Mouse (Mus musculus): Measurements from ENCODE around the gene Mapk8ip1. TPM values are rescaled to one million over a fixed set of nuclear protein-coding genes. Genes with fewer than 3 reads are reported as not detected.

Gene Mapk8ip1
- total RNA-seq, 2 experiments from 2014 or later: 3.0 to 3.9 TPM

DNA sequence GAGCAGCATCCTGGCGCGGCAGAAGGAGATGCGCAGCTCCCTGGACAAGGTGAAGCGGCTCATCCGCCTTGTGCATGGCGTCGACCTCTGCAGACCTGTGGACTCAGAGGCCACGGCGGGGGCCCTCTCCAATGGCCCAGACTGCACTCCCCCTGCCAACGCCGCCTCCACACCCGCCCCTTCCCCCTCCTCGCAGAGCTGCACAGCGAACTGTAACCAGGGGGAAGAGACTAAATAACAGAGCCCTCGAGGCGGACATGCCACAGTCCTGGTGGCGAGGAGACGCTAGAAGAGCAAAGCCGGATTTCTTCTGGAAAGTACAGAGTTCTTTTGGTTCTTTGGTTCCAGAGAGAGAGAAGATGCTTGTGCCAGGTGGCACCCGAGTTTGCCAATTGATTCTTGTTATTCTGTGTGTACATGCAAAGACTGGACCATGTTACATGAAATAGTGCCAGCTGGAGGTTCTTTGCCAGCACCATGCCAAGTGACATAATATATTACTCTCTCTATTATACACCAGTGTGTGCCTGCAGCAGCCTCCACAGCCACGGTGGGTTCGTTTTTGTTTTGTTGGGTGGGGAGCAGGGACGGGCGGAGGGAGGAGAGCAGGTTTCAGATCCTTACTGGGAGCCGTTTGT is 40.8 kb downstream of the Mapk8ip1 start:
- Histone ChIP-seq H3K27ac (no peak overlapping the region), H3K4me3 (no peak overlapping the region)
- TF ChIP-seq CTCF (IDR thresholded peaks at IDR 0.05): no peak
- DNase-seq: no peak
- intact Hi-C loops (cut with DNase I): no loop called here

DNA sequence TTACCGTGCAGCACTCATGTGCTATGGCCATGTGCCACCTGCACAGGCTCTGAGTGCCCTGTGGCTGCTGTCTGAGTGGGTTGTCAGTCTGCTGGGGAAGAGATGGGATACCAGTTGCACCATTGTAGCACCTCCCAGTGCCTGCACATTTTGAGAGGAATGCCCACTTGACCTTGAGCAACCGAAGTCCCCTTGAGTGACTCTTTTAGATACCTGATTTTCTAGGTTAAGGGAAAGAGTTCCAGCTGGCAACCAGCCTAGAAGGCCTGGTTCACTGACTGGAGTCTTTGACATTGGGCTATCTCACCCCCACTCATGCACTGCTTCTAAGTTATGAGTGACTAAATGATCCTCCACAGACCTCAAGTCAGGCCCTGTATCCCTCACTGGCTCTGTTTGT is 41.8 kb downstream of the Mapk8ip1 start:
- no peak overlapping the region for H3K27ac ChIP-seq
- intact Hi-C loops (cut with DNase I): no loop called here
- DNase-seq: no peak
- TF ChIP-seq CTCF (IDR thresholded peaks at IDR 0.05): no peak
- H3K4me3 ChIP-seq: no peak overlapping the region

DNA sequence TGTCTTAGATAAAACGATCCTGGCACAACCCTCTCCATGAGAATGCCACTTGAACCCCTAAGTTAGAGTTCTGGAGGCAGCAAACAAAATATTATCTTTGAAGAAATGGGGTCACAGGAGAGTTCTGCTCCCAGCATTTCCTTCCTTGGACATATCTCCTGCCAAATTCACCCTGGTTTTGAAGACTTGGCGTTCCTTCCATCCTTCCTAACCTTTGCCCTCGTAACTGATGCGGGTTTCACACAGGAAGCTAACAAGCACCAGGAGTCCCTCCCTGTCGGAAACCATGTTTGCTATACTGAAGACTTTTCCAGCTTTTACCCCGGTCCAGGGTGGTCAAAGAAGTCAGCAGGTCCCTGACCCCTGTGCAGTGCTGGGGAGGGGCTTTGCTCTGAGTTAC is 46.8 kb downstream of the Mapk8ip1 start:
- intact Hi-C loops (cut with DNase I): loop anchor here (5.0 kb wide), 1 partner anchor 83 kb away; no protein-coding TSS in a partner anchor
- no peak overlapping the region for H3K4me3 ChIP-seq
- no peak for DNase-seq
- no peak for TF ChIP-seq CTCF (IDR thresholded peaks at IDR 0.05)
- no peak overlapping the region for H3K27ac ChIP-seq

DNA sequence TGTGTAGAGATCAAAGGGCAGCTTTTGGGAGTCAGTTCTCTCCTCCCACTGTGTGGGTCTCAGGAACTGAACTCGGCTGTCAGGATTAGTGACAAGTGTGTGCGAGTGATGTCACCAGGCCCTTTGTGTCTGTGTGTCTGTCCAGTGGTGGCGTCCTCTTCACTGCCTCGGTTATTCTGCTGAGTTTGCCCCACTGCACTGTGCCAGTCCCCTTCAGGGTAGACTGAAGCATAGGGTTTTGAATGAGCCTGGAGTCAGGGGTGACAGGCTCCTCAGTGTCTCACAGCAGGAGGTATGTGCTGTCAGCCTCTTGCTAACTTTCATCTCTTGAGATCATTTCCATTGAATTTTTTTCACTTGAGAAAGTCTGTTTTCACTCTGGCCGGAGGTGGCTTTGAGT is 47.7 kb downstream of the Mapk8ip1 start:
- intact Hi-C loops (cut with DNase I): loop anchor here (5.0 kb wide), 1 partner anchor 84 kb away; no protein-coding TSS in a partner anchor
- TF ChIP-seq CTCF (IDR thresholded peaks at IDR 0.05): no peak
- H3K27ac ChIP-seq: no peak overlapping the region

DNA sequence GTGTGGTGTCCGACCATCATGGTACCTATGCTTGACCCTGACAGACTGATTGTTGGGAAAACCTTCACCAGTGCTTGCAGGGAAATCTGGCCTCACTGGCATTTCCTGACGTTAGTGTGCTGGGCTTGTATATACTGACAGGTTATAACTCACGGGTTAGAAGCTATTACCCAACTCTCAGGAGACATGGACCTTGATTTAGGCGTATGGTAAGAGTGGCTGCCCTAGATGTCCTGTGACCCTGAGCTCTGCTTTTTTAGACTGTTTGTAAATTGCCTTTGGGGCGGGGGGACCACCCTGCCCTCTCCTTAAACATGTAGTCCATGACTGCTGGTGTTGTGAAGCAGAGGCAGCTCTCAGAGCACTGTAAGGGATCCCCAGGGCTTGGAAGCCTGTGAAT is 50.4 kb downstream of the Mapk8ip1 start:
- intact Hi-C loops (cut with DNase I): loop anchor here (5.0 kb wide), 1 partner anchor 87 kb away; no protein-coding TSS in a partner anchor
- no peak for TF ChIP-seq CTCF (IDR thresholded peaks at IDR 0.05)
- Histone ChIP-seq H3K4me3 (no peak overlapping the region), H3K27ac (peak overlapping the region; percentile 83)
- DNase-seq: no peak

More for the DNA sequence above, 47.7 kb downstream of the Mapk8ip1 start:
- DNase-seq: no peak
- H3K4me3 ChIP-seq: no peak overlapping the region

DNA sequence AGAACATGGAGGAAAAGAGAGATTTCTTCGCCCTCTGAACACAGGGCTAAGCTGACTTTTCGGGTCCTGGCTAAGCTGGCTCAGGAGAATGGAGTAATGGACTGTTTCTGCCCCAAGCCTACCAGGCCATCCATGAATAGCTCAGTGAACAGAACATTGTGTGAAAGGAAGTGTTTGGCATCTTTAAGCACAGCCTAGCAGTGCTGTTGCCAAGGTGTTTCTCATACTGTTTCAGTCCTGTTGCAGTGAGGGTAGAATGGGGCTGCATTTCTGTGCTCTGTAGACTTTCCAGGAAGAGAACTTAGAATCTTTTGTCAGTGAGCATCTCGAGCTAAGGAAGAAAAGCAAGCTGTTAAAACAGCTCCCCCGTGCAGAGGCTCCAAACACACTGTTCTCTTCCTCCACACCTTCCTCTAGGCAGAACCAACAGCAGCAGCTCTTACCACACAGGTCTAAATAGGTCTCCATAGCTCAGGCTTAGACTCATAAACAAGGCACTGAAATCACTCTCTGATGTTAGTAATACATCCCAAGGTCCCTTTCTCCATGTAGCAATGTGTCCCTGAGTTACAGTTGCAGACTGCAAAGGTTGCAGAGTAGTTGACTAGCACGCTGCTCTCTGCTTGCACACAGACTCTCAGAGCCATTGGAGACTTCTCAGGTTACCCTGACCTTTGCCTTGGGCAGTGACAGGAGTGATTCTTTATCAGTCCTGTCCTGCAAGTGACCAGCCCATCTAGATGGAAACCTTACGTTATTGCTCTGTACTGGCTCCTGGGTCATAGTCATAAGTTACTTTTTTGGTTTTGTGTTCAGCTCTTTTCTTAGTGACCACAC is 51.3 kb downstream of the Mapk8ip1 start:
- no peak overlapping the region for H3K4me3 ChIP-seq
- TF ChIP-seq CTCF (IDR thresholded peaks at IDR 0.05): no peak
- peak; percentile 61 for DNase-seq
- intact Hi-C loops (cut with DNase I): loop anchor here (5.0 kb wide), 1 partner anchor 87 kb away; no protein-coding TSS in a partner anchor
- peak overlapping the region; percentile 83 for H3K27ac ChIP-seq

DNA sequence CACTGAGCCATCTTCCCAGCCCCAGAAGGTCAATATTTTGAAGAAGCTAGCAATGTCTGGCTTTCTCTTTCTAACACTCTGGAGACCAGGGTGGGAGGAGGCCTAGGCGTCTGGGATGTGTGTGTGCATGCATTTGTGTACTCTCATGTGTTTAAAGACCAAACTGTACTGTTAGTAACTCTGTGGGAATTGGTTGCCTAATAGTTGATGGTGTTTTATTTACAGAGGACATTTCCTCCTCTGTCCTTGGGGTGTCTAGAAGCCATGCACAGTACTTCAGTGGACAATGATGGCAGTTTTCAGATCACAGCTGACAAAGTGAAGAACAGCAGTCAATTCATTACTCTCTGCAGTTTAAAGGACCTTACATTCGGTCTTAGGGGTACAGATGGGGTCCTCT is 53.9 kb downstream of the Mapk8ip1 start:
- no peak for DNase-seq
- TF ChIP-seq CTCF (IDR thresholded peaks at IDR 0.05): no peak
- intact Hi-C loops (cut with DNase I): no loop called here
- Histone ChIP-seq H3K27ac (no peak overlapping the region), H3K4me3 (no peak overlapping the region)

DNA sequence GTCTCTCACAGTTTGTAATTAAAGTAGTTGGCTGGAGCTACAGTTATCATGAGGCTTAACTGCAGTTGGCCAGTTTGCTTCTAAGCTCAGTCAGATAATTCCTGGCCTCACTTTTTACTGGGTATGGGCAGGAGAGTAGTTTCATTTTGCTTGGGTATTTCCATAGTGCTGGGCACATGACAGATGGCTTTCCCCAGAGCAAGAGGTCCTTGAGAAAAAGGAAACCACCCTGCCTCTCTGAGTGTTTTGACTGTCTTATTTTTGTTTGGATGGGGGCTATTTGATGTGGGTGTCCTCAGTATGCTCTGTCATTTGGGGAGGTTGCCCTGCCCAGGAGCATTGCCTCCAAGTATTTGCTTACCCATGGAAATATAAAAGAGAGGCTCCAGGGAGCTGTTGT is 58.6 kb downstream of the Mapk8ip1 start:
- DNase-seq: no peak
- no peak for TF ChIP-seq CTCF (IDR thresholded peaks at IDR 0.05)
- intact Hi-C loops (cut with DNase I): no loop called here
- Histone ChIP-seq H3K4me3 (no peak overlapping the region), H3K27ac (no peak overlapping the region)

Small RNA genes lying within 50 kb of the gene (microRNA-seq; reads per million reads assigned to microRNA genes)
- gene Mir7000: not detected

Other genes with a start within 250 kb of the Mapk8ip1 start
- gene Pex16, start 26.6 kb downstream of the Mapk8ip1 start, total RNA-seq (2021): 10 to 100 TPM; 15.9 to 19.5 TPM
- gene Large2, start 26.4 kb downstream of the Mapk8ip1 start, total RNA-seq (2021): under 1 TPM in 1 of 2 experiments, not detected in 1; 0.64 TPM
- gene 1700029I15Rik, start 18.7 kb downstream of the Mapk8ip1 start, total RNA-seq (2021): 1 to 10 TPM in 1 of 2 experiments, under 1 TPM in 1; 0.69 to 1.1 TPM
- gene Cry2, start 32.8 kb upstream of the Mapk8ip1 start, total RNA-seq (2021): 10 to 100 TPM; 12.5 to 26.8 TPM
- 1 to 10 TPM; 4.9 to 5.1 TPM for gene Slc35c1, start 59.3 kb upstream of the Mapk8ip1 start, total RNA-seq (2021)
- gene Chst1, start 198.4 kb upstream of the Mapk8ip1 start, total RNA-seq (2021): 1 to 10 TPM in 1 of 2 experiments, under 1 TPM in 1; 0.71 to 1.8 TPM

Data from gastrocnemius, adult 2 months (tissue).